Mouse (Mus musculus): Measurements from ENCODE around the gene Irf1. TPM values are rescaled to one million over a fixed set of nuclear protein-coding genes. Genes with fewer than 3 reads are reported as not detected.
A peak's percentile ranks its signal among the peaks of the same experiment; 100 is the strongest.
"Not testable (repeated sequence)": the region's sequence is repeated elsewhere in the genome, so short reads cannot be mapped to it uniquely, and the experiment has no call there.

Gene Irf1
- polyA plus RNA-seq, 1 experiment from 2014 or later, result 43.5 TPM

GRCm38 (mm10) chr11:53747985-53748384 is 21.8 kb upstream of the Irf1 start:
- Histone ChIP-seq H3K36me3 (no peaks in the 10 kb centered on the region), H3K27ac (no peak overlapping the region), H3K9ac (no peak overlapping the region), H3K4me3 (replicated peaks) (no peak overlapping the region), H3K4me1 (replicated peaks) (no peaks in the 10 kb centered on the region), H3K9me3 (no peaks in the 10 kb centered on the region), H3K27me3 (replicated peaks) (no peaks in the 10 kb centered on the region), H3K4me2 (replicated peaks) (no peak overlapping the region)
- no peak for ATAC-seq
- WGBS, result 89% methylated on average over 9 of the region's 9 CpGs

GRCm38 (mm10) chr11:53748614-53749013 is 21.2 kb upstream of the Irf1 start:
- no peaks in the 10 kb centered on the region for H3K9me3 ChIP-seq
- H3K27ac ChIP-seq, result no peak overlapping the region
- H3K27me3 ChIP-seq (replicated peaks), result no peaks in the 10 kb centered on the region
- no peaks in the 10 kb centered on the region for H3K36me3 ChIP-seq
- H3K4me2 ChIP-seq (replicated peaks), result no peak overlapping the region
- no peak overlapping the region for H3K9ac ChIP-seq
- no peak for ATAC-seq
- no peaks in the 10 kb centered on the region for H3K4me1 ChIP-seq (replicated peaks)
- WGBS, result 86% methylated on average over 6 of the region's 6 CpGs
- H3K4me3 ChIP-seq (replicated peaks), result no peak overlapping the region

DNA sequence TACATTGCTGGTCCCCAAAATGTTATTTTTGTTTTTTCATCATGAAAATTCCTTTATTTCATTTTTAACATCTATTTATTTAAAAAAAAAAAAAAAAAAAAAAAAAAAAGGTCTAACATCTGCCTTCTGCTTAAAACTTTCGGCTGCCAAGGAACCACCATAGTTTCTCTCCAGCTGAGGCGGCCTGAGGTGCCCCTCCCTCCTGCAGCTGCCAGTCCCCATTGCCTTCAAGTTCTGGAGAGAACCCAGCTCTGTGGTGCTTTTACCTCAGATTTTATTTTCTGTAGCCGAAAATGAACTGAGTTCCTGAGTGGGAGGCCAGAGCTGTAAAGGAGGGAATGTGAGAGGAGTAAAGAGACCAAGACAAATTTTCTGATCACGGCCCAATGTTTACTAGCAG is 20.5 kb upstream of the Irf1 start:
- Histone ChIP-seq H3K27me3 (replicated peaks) (no peaks in the 10 kb centered on the region), H3K4me1 (replicated peaks) (no peaks in the 10 kb centered on the region), H3K36me3 (no peaks in the 10 kb centered on the region), H3K9me3 (no peaks in the 10 kb centered on the region), H3K27ac (no peak overlapping the region), H3K4me2 (replicated peaks) (no peak overlapping the region), H3K4me3 (replicated peaks) (no peak overlapping the region), H3K9ac (no peak overlapping the region)
- ATAC-seq, result no peak
- 63% methylated on average over 4 of the region's 4 CpGs for WGBS

DNA sequence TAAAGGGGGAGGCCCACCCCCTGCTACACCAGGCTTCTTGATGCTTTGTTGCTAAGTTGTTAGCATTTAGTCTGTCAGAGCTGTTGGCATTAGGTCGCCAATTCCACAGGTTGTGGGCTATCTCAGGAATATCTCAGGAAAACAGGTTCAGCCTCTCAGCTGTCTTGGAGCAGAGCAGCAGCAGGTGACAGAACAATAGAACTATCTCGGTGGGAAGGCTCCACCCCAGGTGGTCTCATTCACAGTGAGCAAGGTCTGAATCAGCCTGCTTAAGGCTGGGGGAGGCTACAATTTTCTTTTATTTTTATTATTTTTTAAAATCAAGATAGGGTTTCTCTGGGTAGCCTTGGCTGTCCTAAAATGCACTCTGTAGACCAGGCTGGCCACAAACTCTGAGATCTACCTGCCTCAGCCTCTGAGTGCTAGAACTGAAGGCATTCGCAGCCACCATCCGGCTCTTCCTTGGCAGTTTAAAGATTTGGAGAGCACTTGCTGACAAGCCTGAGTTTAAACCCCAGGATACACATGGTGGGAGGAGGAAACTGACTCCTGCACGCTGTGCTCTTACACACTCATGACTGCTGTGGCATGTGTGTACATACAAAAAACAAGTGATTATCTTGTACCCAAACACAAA is 20.0 kb upstream of the Irf1 start:
- Histone ChIP-seq H3K27me3 (replicated peaks) (no peaks in the 10 kb centered on the region), H3K4me2 (replicated peaks) (no peak overlapping the region), H3K9me3 (no peaks in the 10 kb centered on the region), H3K4me3 (replicated peaks) (no peak overlapping the region), H3K4me1 (replicated peaks) (no peaks in the 10 kb centered on the region), H3K27ac (no peak overlapping the region), H3K36me3 (no peaks in the 10 kb centered on the region), H3K9ac (no peak overlapping the region)
- WGBS, result 61% methylated on average over 5 of the region's 5 CpGs
- ATAC-seq, result no peak

DNA sequence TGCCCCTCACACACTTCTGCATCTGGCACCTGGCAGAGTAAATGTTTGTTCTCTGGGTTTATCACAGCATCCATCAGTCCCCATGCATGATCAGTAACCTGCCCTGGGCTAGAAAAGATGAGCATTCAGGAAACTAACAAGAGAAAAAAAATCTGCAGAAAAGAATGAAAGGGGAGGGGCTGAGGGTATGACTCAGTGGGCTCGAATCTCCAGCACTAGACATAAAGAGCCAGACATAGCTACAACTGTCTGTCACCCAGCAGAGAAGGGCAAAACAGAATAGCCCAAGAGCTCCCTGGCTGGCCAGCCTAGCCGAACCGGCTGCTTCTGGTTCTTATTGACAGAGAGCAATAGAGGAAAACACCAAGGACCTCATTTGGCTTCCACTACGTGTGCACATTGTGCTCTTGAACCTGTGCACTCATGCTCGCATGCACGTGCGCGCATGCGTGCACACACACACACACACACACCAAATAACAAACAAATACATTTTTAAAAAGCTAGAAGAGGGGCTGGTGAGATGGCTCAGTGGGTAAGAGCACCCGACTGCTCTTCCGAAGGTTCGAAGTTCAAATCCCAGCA is 14.7 kb upstream of the Irf1 start:
- Histone ChIP-seq H3K27me3 (replicated peaks) (no peaks in the 10 kb centered on the region), H3K27ac (no peak overlapping the region), H3K4me3 (replicated peaks) (no peak overlapping the region), H3K4me2 (replicated peaks) (no peak overlapping the region), H3K9ac (no peak overlapping the region), H3K9me3 (no peaks in the 10 kb centered on the region), H3K36me3 (no peaks in the 10 kb centered on the region), H3K4me1 (replicated peaks) (peaks cover 21% of the 10 kb centered on the region)
- ATAC-seq, result no peak
- 68% methylated on average over 12 of the region's 12 CpGs for WGBS

DNA sequence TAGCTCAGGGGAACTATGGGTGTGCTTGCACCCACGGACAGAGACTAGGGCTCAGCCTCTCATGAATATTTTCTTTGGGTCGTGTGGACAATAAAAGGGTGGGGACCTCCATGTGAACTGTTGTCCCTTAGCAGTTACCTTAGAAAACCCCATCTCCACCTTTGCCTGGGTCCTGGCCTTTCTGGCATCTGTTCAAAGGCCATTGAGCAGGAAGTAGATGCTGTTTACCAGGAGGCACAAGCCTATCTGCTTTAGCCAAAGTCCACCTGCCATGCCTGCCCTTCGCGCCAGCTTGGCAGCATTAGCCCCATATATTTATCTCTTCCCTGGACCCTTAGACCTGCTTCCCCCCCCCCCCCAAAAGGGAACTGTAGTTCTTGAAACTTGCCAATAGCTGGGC is 12.2 kb upstream of the Irf1 start:
- 0 out of 2 replicates have a peak, but pooled peaks have one; percentile 8 for ATAC-seq
- 62% methylated on average over 4 of the region's 4 CpGs for WGBS
- H3K4me2 ChIP-seq (replicated peaks), result no peak overlapping the region

DNA sequence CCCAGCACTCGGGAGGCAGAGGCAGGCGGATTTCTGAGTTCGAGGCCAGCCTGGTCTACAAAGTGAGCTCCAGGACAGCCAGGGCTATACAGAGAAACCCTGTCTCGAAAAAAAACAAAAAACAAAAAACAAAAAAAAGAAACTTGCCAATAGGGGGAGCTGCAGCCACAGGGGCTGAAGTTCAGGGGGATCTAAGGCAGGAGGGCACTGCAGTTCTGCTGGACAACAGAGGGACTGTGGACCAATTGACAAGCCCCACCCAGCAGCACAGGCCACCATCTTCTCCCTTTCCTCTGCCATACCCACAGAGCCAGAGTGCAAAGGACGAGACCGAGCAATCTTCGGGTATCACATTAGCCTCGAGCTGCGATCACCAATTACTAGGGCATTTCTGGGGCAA is 11.8 kb upstream of the Irf1 start:
- H3K27me3 ChIP-seq (replicated peaks); H3K4me3 ChIP-seq (replicated peaks); H3K36me3 ChIP-seq; H3K4me2 ChIP-seq (replicated peaks); H3K9ac ChIP-seq; H3K9me3 ChIP-seq; ATAC-seq: not testable (repeated sequence)
- H3K4me1 ChIP-seq (replicated peaks), result peaks cover 47% of the 10 kb centered on the region
- peak overlapping the region; percentile 82 for H3K27ac ChIP-seq
- 82% methylated on average over 9 of the region's 9 CpGs for WGBS

More for the DNA sequence above, 12.2 kb upstream of the Irf1 start:
- H3K27ac ChIP-seq, result no peak overlapping the region
- peaks cover 43% of the 10 kb centered on the region for H3K4me1 ChIP-seq (replicated peaks)
- no peaks in the 10 kb centered on the region for H3K36me3 ChIP-seq
- H3K9me3 ChIP-seq, result no peaks in the 10 kb centered on the region
- no peaks in the 10 kb centered on the region for H3K27me3 ChIP-seq (replicated peaks)
- H3K4me3 ChIP-seq (replicated peaks), result no peak overlapping the region
- no peak overlapping the region for H3K9ac ChIP-seq

DNA sequence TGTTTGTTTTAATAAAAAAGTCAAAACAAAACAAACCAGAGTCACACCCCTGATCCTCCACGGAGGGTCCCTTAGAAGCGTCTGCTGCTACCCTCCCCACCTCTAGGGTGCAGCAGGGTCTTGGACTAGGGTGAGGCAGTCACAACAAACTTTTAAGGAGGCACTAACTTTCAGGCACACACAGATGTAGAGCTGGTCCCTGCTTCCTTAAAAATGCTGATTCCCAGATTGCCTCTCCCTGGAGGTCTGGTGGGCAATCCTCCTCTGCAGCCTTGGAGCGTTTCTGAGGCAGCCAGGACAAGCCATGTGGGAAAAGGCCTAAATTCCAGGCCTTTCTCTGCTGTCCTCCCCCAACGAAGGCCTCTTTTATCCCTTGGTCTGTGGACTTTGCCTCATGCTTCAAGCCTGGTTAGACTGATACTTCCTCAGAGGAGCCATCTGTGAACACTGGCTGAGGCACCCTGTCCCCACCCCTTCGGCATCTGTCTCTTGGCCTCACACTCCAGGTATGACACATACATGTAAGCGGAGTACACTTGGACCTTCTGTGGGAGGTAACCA is 10.9 kb upstream of the Irf1 start:
- H3K36me3 ChIP-seq, result no peaks in the 10 kb centered on the region
- no peak overlapping the region for H3K4me3 ChIP-seq (replicated peaks)
- 33% methylated on average over 6 of the region's 6 CpGs for WGBS
- no peak overlapping the region for H3K9ac ChIP-seq
- no peaks in the 10 kb centered on the region for H3K27me3 ChIP-seq (replicated peaks)
- H3K27ac ChIP-seq, result peak overlapping the region; percentile 82
- peak overlapping the region; percentile 20 for H3K4me2 ChIP-seq (replicated peaks)
- peak; percentile 73 for ATAC-seq
- no peaks in the 10 kb centered on the region for H3K9me3 ChIP-seq
- H3K4me1 ChIP-seq (replicated peaks), result peaks cover 56% of the 10 kb centered on the region

GRCm38 (mm10) chr11:53759545-53760406 is 10.0 kb upstream of the Irf1 start:
- ATAC-seq, result peak; percentile 47
- WGBS, result 21% methylated on average over 22 of the region's 22 CpGs

DNA sequence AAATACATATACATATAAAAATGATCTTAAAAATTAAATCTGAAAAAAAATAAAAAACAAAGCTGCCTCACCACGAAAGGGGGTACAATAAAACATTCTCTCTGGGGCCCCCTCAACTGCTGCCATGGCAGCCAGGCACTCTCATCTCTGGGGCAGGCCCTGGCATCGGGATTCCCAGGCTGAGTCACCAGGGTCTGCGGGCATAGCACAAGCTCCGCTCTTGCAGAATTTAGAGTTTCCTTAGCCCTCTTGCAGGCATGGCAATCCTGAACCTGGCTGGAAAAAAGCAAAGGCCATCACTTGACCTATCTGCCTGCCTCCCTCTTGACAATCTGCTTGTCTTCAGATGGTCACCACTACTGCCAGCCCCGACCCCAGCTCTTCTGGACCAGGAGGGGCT is 8.5 kb upstream of the Irf1 start:
- H3K4me3 ChIP-seq (replicated peaks), result no peak overlapping the region
- peak overlapping the region; percentile 98 for H3K27ac ChIP-seq
- no peak overlapping the region for H3K9ac ChIP-seq
- 69% methylated on average over 5 of the region's 5 CpGs for WGBS
- ATAC-seq, result no peak
- H3K36me3 ChIP-seq, result no peaks in the 10 kb centered on the region
- H3K9me3 ChIP-seq, result no peaks in the 10 kb centered on the region
- no peaks in the 10 kb centered on the region for H3K27me3 ChIP-seq (replicated peaks)
- H3K4me1 ChIP-seq (replicated peaks), result peaks cover 66% of the 10 kb centered on the region
- H3K4me2 ChIP-seq (replicated peaks), result no peak overlapping the region

More at GRCm38 (mm10) chr11:53759545-53760406, 10.0 kb upstream of the Irf1 start:
- no peaks in the 10 kb centered on the region for H3K9me3 ChIP-seq
- H3K36me3 ChIP-seq, result no peaks in the 10 kb centered on the region
- 0 out of 2 replicates have a peak overlapping the region, but pooled peaks have one; percentile 3 for H3K9ac ChIP-seq
- peaks cover 65% of the 10 kb centered on the region for H3K4me1 ChIP-seq (replicated peaks)
- H3K4me2 ChIP-seq (replicated peaks), result peak overlapping the region; percentile 22
- H3K27me3 ChIP-seq (replicated peaks), result no peaks in the 10 kb centered on the region
- H3K27ac ChIP-seq, result peak overlapping the region; percentile 82
- no peak overlapping the region for H3K4me3 ChIP-seq (replicated peaks)

- Histone ChIP-seq H3K9ac (no peak overlapping the region), H3K27ac (peak overlapping the region; percentile 98), H3K4me1 (replicated peaks) (peaks cover 66% of the 10 kb centered on the region), H3K4me2 (replicated peaks) (peak overlapping the region; percentile 75; the same call in 1 of the 2 replicates), H3K9me3 (no peaks in the 10 kb centered on the region), H3K36me3 (no peaks in the 10 kb centered on the region), H3K27me3 (replicated peaks) (no peaks in the 10 kb centered on the region), H3K4me3 (replicated peaks) (no peak overlapping the region)
- 31% methylated on average over 2 of the region's 2 CpGs for WGBS
- ATAC-seq, result no peak
Observed at GRCm38 (mm10) chr11:53761822-53762221, 8.0 kb upstream of the Irf1 start.

DNA sequence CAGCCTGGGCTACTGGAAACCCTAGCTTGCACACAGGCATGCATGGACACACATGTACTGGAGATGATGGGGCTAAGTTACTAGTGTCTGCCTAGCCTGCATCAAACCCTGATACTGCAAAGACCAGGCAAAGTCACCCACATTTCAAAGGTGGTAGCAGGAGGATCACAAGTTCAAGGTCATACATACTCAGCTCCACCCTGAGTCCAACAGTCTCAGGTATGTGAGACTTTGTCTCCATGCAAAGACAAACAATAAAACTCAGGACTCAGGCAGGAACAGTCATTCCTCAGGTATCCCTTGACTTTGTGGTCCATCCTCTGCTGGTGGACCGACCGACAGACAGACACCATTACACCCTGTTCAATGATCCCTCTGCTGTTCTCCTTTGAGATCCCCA is 7.4 kb upstream of the Irf1 start:
- Histone ChIP-seq H3K4me3 (replicated peaks) (peak overlapping the region; percentile 31), H3K27me3 (replicated peaks) (no peaks in the 10 kb centered on the region), H3K9me3 (no peaks in the 10 kb centered on the region), H3K9ac (peak overlapping the region; percentile 52; the same call in 1 of the 2 replicates), H3K27ac (peak overlapping the region; percentile 98), H3K4me1 (replicated peaks) (peaks cover 66% of the 10 kb centered on the region), H3K4me2 (replicated peaks) (peak overlapping the region; percentile 75), H3K36me3 (no peaks in the 10 kb centered on the region)
- no peak; the same call in none of the 2 replicates for ATAC-seq
- WGBS, result 35% methylated on average over 2 of the region's 2 CpGs
